Mouse (Mus musculus) heart, embryonic 14.5 days (tissue): ENCODE measurements at regions not wholly inside any gene's neighbourhood (a gene's known extent, or its start where the extent isn't known, plus 50 kb on each side); places are given as distances from the start of the nearest gene placed in this dataset.

ENCODE experiments used
- ATAC-seq: fragments of 200-750 bp; cut with Nextera tagmentation; 2 replicates; pipeline ENCODE4 v1.8.0; 2017; ENCODE audit warnings: low read depth, moderate TSS enrichment; ENCODE audit not compliant: insufficient number of reproducible peaks, insufficient read depth, low FRiP score
- H3K27ac ChIP-seq, 2 experiments: fragments of 200-500 bp in 1 of 2; fragments of 300-500 bp in 1 of 2; sonication (generic) in 1 of 2; replicated peaks in 1 of 2; 2 replicates each; pipeline ENCODE4 v1.5.1; 2012 to 2014; ENCODE audit warnings: low read depth in 2 of 2, low read length in 2 of 2, control low read depth in 1 of 2, mild to moderate bottlenecking in 1 of 2, mixed read lengths in 1 of 2; ENCODE audit not compliant: control insufficient read depth in 1 of 2, insufficient read depth in 1 of 2
- H3K27me3 ChIP-seq: fragments of 300-500 bp; sonication (generic); 2 replicates; pipeline ENCODE4 v1.6.1; 2014; ENCODE audit warnings: mild to moderate bottlenecking, low read length, control low read depth; ENCODE audit not compliant: control insufficient read depth, insufficient read depth
- H3K36me3 ChIP-seq: fragments of 300-500 bp; sonication (generic); 2 replicates; pipeline ENCODE4 v1.6.1; 2014; ENCODE audit warnings: mild to moderate bottlenecking, control low read depth, low read length, mixed read lengths; ENCODE audit not compliant: control insufficient read depth, insufficient read depth
- H3K4me1 ChIP-seq, 2 experiments: fragments of 200-500 bp in 1 of 2; fragments of 300-500 bp in 1 of 2; sonication (generic) in 1 of 2; 2 replicates each; pipeline ENCODE4 v1.6.1; 2012 to 2014; ENCODE audit warnings: low read length in 2 of 2, control low read depth in 1 of 2, mixed read lengths in 1 of 2; ENCODE audit not compliant: control insufficient read depth in 2 of 2, insufficient read depth in 2 of 2
- H3K4me2 ChIP-seq: fragments of 300-500 bp; sonication (generic); 2 replicates; pipeline ENCODE4 v1.6.1; 2014; ENCODE audit warnings: mild to moderate bottlenecking, low read length
- H3K4me3 ChIP-seq, 2 experiments: fragments of 200-500 bp in 1 of 2; fragments of 300-500 bp in 1 of 2; sonication (generic) in 1 of 2; 2 replicates each; pipeline ENCODE4 v1.5.1; 2012 to 2014; ENCODE audit warnings: low read length in 2 of 2, mild to moderate bottlenecking in 2 of 2, control low read depth in 1 of 2, low read depth in 1 of 2, moderate library complexity in 1 of 2; ENCODE audit not compliant: control insufficient read depth in 1 of 2, insufficient read depth in 1 of 2
- H3K9ac ChIP-seq: fragments of 300-500 bp; sonication (generic); 2 replicates; pipeline ENCODE4 v1.6.1; 2014; ENCODE audit warnings: mild to moderate bottlenecking, low read length
- H3K9me3 ChIP-seq: fragments of 300-500 bp; sonication (generic); 2 replicates; pipeline ENCODE4 v1.6.1; 2016; ENCODE audit warnings: low read length, control low read depth; ENCODE audit not compliant: control insufficient read depth
- WGBS: fragments of 180-500 bp; shearing (Covaris S2); extraction: QIAGEN DNeasy Blood & Tissue Kit; methylation state at CpG from one replicate; pipeline ENCODE4 v1.1.7; 2014; 5-methylcytosine and 5-hydroxymethylcytosine counted together

GRCm38 (mm10) chr16:46982272-46982909 is 484.1 kb upstream of the Nectin3 start:
- Histone ChIP-seq H3K4me2 (no peak overlapping the region), H3K27ac (no peak overlapping the region), H3K36me3 (no peaks in the 10 kb centered on the region), H3K9me3 (no peaks in the 10 kb centered on the region), H3K27me3 (no peaks in the 10 kb centered on the region), H3K4me1 (no peaks in the 10 kb centered on the region), H3K9ac (no peak overlapping the region), H3K4me3 (no peak overlapping the region)
- WGBS, result 75% methylated on average over 5 of the region's 5 CpGs
- ATAC-seq, result no peak

DNA sequence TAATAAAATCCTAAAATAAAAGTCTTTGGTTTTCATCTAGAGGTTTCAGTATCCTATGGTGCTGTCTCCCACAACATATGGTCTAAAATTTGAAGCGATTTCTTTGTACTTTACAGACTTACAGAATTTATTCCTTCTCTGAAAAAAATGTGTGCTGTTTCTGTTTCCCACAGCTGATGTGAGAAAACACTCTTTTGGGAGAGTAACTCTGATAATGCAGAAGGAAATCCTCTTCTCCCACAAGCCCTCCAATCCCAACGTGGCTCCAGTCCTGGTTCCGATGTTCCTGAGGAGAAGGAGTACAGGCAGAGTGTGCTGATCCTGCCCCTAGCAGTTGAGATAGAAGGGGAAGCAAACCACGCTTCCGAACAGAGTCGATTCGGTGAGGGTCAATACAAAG is 467.4 kb upstream of the Nectin3 start:
- 80% methylated on average over 7 of the region's 7 CpGs for whole genome bisulfite sequencing
- Histone ChIP-seq H3K9ac (no peak overlapping the region), H3K4me2 (no peak overlapping the region), H3K9me3 (0 out of 2 replicates have a peak, but pooled peaks cover 3% of the 10 kb centered on the region), H3K4me3 (no peak overlapping the region), H3K27ac (no peak overlapping the region), H3K4me1 (no peaks in the 10 kb centered on the region), H3K27me3 (no peaks in the 10 kb centered on the region), H3K36me3 (no peaks in the 10 kb centered on the region)
- ATAC-seq, result no peak

- ATAC-seq, result no peak
- 73% methylated on average over 1 of the region's 1 CpGs for WGBS
- H3K36me3 ChIP-seq, result no peaks in the 10 kb centered on the region
- H3K9ac ChIP-seq, result no peak overlapping the region
- no peak overlapping the region for H3K4me3 ChIP-seq
- no peak overlapping the region for H3K27ac ChIP-seq
- H3K27me3 ChIP-seq, result no peaks in the 10 kb centered on the region
- H3K4me1 ChIP-seq, result no peaks in the 10 kb centered on the region
- H3K4me2 ChIP-seq, result no peak overlapping the region
- 0 out of 2 replicates have a peak, but pooled peaks cover 3% of the 10 kb centered on the region for H3K9me3 ChIP-seq
Observed at GRCm38 (mm10) chr16:46956990-46957389, 458.7 kb upstream of the Nectin3 start.

DNA sequence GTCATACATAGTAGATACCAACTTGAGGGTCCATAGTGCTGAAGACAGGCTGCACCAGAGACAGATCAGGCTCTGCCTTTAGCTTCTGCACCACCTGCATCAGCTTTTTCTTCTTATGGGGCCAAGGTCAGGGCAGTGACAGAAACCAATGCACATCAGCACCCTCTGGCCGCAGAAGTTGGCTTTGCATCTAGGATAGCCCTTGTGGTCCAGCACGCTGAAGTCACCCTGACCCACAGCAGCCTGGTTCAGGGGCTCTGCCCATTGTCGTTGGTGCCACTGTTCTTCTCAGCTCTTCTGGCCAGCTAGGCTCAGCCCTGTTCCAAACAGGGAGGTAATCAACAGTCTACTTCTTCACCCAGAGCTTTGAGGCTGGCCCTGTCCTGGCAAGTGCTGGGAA is 427.7 kb upstream of the Nectin3 start:
- H3K9me3 ChIP-seq, result 0 out of 2 replicates have a peak, but pooled peaks cover 3% of the 10 kb centered on the region
- H3K4me2 ChIP-seq, result no peak overlapping the region
- no peaks in the 10 kb centered on the region for H3K36me3 ChIP-seq
- WGBS, result 51% methylated on average over 3 of the region's 3 CpGs
- no peaks in the 10 kb centered on the region for H3K4me1 ChIP-seq
- H3K4me3 ChIP-seq, result no peak overlapping the region
- no peaks in the 10 kb centered on the region for H3K27me3 ChIP-seq
- no peak overlapping the region for H3K27ac ChIP-seq
- no peak overlapping the region for H3K9ac ChIP-seq
- ATAC-seq, result no peak

GRCm38 (mm10) chr16:46894576-46895203 is 396.4 kb upstream of the Nectin3 start:
- Histone ChIP-seq H3K4me3 (no peak overlapping the region), H3K36me3 (no peaks in the 10 kb centered on the region), H3K4me2 (no peak overlapping the region), H3K4me1 (no peaks in the 10 kb centered on the region), H3K27me3 (no peaks in the 10 kb centered on the region), H3K9me3 (no peaks in the 10 kb centered on the region), H3K27ac (no peak overlapping the region), H3K9ac (no peak overlapping the region)
- 73% methylated on average over 2 of the region's 2 CpGs for WGBS
- ATAC-seq, result no peak

DNA sequence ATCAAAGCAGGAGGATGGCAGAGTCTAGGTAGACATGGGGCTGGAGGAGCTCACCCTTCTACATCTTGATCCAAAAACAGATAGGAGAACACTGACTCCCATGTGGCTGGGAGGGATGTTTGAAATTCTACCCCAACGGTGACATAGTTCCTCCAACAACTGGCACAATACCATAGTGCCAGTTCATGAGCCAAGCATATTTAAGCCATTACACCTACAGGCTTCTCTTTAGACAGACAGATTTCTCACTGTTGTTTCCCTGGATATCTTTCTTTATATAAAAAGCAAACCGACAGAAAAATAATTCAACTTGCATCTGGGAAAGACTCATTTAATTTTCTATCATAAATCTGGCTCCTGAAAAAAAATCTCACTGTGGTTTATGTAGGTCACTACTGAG is 380.4 kb upstream of the Nectin3 start:
- Histone ChIP-seq H3K27me3 (no peaks in the 10 kb centered on the region), H3K4me1 (no peaks in the 10 kb centered on the region), H3K9ac (no peak overlapping the region), H3K4me3 (no peak overlapping the region), H3K4me2 (no peak overlapping the region), H3K36me3 (no peaks in the 10 kb centered on the region), H3K9me3 (no peaks in the 10 kb centered on the region), H3K27ac (no peak overlapping the region)
- WGBS, result 84% methylated on average over 2 of the region's 2 CpGs
- ATAC-seq, result no peak

DNA sequence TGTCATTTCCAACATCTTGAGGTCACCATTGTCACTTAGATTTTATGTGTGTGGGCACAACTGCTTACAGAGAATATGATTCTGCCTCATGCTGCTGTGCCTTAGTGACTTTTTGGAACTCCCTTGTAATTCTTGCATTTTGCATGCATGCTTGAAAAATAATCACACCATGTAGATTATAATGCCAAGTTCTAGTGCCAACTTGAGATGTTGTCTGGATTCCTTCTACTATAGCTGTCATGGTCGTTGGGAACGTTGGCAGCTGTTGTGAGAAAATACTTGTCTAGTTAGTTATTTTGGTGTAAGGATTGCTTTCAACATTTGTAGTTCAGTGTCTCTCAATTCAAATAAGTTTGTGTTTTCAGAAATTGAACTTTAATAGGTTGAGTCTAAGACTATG is 365.6 kb upstream of the Nectin3 start:
- Histone ChIP-seq H3K9me3 (no peaks in the 10 kb centered on the region), H3K4me3 (no peak overlapping the region), H3K36me3 (no peaks in the 10 kb centered on the region), H3K27ac (no peak overlapping the region), H3K27me3 (no peaks in the 10 kb centered on the region), H3K4me1 (no peaks in the 10 kb centered on the region), H3K9ac (no peak overlapping the region), H3K4me2 (no peak overlapping the region)
- no peak for ATAC-seq
- WGBS, result 78% methylated on average over 2 of the region's 2 CpGs

DNA sequence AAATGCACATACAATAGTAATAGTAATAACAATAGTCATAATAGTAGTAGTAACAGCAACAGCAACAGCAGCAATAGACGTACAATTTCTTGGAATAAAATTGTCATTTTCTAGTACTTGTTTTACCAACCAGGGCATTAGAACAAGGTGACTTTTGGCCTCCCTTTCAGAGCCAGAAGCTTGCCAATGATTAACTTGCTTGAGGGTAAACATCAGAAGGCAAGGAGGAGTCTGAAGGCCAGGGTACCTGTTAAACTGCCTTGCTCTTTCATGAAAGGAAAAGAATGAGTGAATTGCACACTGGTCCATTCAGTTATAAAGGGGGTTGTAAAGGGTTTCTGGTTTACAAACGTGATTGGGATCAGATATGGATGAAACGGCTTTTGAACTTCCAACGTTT is 351.2 kb upstream of the Nectin3 start:
- no peaks in the 10 kb centered on the region for H3K36me3 ChIP-seq
- no peak overlapping the region for H3K4me3 ChIP-seq
- no peaks in the 10 kb centered on the region for H3K27me3 ChIP-seq
- no peak overlapping the region for H3K9ac ChIP-seq
- no peak overlapping the region for H3K27ac ChIP-seq
- no peaks in the 10 kb centered on the region for H3K4me1 ChIP-seq
- 78% methylated on average over 4 of the region's 4 CpGs for WGBS
- no peak overlapping the region for H3K4me2 ChIP-seq
- ATAC-seq, result no peak
- H3K9me3 ChIP-seq, result no peaks in the 10 kb centered on the region
